Mouse (Mus musculus) Patski (cell line): ENCODE measurements around the gene Gm14137. TPM values are rescaled to one million over a fixed set of nuclear protein-coding genes. Genes with fewer than 3 reads are reported as not detected.
A peak's percentile ranks its signal among the peaks of the same experiment; 100 is the strongest.

Experiments
- ATAC-seq: fragments of 100-300 bp; one replicate; pipeline ENCODE4 v1.8.0; 2021
- CTCF ChIA-PET: fragments of 350-600 bp; sonication (Branson Sonifier 250); formaldehyde crosslinking; loops from one replicate; lab custom pipeline; 2022; ENCODE audit warnings: inconsistent platforms; lab: Charles Lee
- POLR2A ChIA-PET: fragments of 350-600 bp; sonication (Branson Sonifier 250); formaldehyde crosslinking; loops from one replicate; lab custom pipeline; 2022; ENCODE audit warnings: antibody characterized with exemption, inconsistent platforms; lab: Charles Lee
- DNase-seq: peaks from one replicate; pipeline ENCODE4 v3.0.0-alpha.2; 2011; ENCODE audit warnings: low read depth, low spot score
- H3K27me3 ChIP-seq: fragments of 371-371 bp; one replicate; pipeline ENCODE4 v1.5.1; 2021
- CTCF ChIP-seq: fragments of 100-300 bp; IDR thresholded peaks from one replicate; pipeline ENCODE4 v1.5.1; 2021
- in situ Hi-C: fragments of 300-500 bp; cut with MboI; formaldehyde crosslinking; loops from 3 replicates; pipeline ENCODE4 v1.11.1; 2018; ENCODE audit warnings: low pct_unique_long_range_greater_than_20kb, mixed read lengths
- polyA plus RNA-seq: library from polyadenylated mRNA; unstranded; gene quantifications from one replicate; pipeline ENCODE4 v1.2.3, GENCODE M21; 2021

Gm14137 gene
- 6.4 TPM for polyA plus RNA-seq

GRCm38 (mm10) chr2:119173991-119174651 is at the start of gene Gm14137:
Gm14137 (plus strand) TSS chr2:119174509.
- in situ Hi-C loops: no loop called here
- DNase-seq (peak; percentile 86), ATAC-seq (peak; percentile 78)
- no peaks in the 10 kb centered on the region for H3K27me3 ChIP-seq
- CTCF ChIA-PET: interaction anchor here (0.9 to 7.0 kb wide), 4 partner anchors 8 to 22 kb away, joined by 3 to 41 read pairs (median 4); no protein-coding TSS in a partner anchor
- TF ChIP-seq CTCF: no peak
- POLR2A ChIA-PET: interaction anchor here (1.4 kb wide), 1 partner anchor 10 kb away, joined by 3 read pairs; no protein-coding TSS in a partner anchor

- no peak for TF ChIP-seq CTCF
- H3K27me3 ChIP-seq: no peaks in the 10 kb centered on the region
- ATAC-seq: no peak
- CTCF ChIA-PET: interaction anchor here (1.5 to 2.5 kb wide), 3 partner anchors 8 to 53 kb away, joined by 3 to 6 read pairs (median 5); no protein-coding TSS in a partner anchor
- in situ Hi-C loops: no loop called here
- no peak for DNase-seq
- POLR2A ChIA-PET: no interaction called here
These were observed 37.9 kb upstream of the Gm14137 start for GRCm38 (mm10) chr2:119136346-119136898.

GRCm38 (mm10) chr2:119145199-119145598 is 29.1 kb upstream of the Gm14137 start:
- no peak for TF ChIP-seq CTCF
- no peak for ATAC-seq
- ChIA-PET POLR2A (no interaction called here), CTCF (interaction anchor here (0.7 to 1.7 kb wide), 3 partner anchors 40 to 44 kb away, joined by 3 to 6 read pairs (median 5); no protein-coding TSS in a partner anchor)
- H3K27me3 ChIP-seq: no peaks in the 10 kb centered on the region
- in situ Hi-C loops: no loop called here
- no peak for DNase-seq

- POLR2A ChIA-PET: no interaction called here
- H3K27me3 ChIP-seq: no peaks in the 10 kb centered on the region
- DNase-seq (no peak), ATAC-seq (no peak)
- TF ChIP-seq CTCF: no peak
- CTCF ChIA-PET: interaction anchor here (1.7 kb wide), 1 partner anchor 42 kb away, joined by 6 read pairs; no protein-coding TSS in a partner anchor
- in situ Hi-C loops: no loop called here
These were observed 27.9 kb upstream of the Gm14137 start for GRCm38 (mm10) chr2:119146435-119146834.

- ATAC-seq (no peak), DNase-seq (no peak)
- no peak for TF ChIP-seq CTCF
- in situ Hi-C loops: no loop called here
- H3K27me3 ChIP-seq: no peaks in the 10 kb centered on the region
- POLR2A ChIA-PET: interaction anchor here (2.4 kb wide), 1 partner anchor 9 kb away, joined by 7 read pairs; no protein-coding TSS in a partner anchor
- CTCF ChIA-PET: interaction anchor here (1.0 to 1.7 kb wide), 3 partner anchors 9 to 41 kb away, joined by 3 to 6 read pairs (median 4); no protein-coding TSS in a partner anchor
These were observed 27.1 kb upstream of the Gm14137 start for GRCm38 (mm10) chr2:119147160-119147678.

- in situ Hi-C loops: no loop called here
- no peak for TF ChIP-seq CTCF
- CTCF ChIA-PET: interaction anchor here (1.0 to 1.6 kb wide), 2 partner anchors 10 to 24 kb away, joined by 3 to 4 read pairs; no protein-coding TSS in a partner anchor
- POLR2A ChIA-PET: interaction anchor here (2.4 kb wide), 1 partner anchor 9 kb away, joined by 7 read pairs; no protein-coding TSS in a partner anchor
- no peaks in the 10 kb centered on the region for H3K27me3 ChIP-seq
- no peak for ATAC-seq
- DNase-seq: no peak
These were observed 26.5 kb upstream of the Gm14137 start for GRCm38 (mm10) chr2:119147775-119148174.

- in situ Hi-C loops: loop anchor here (5.0 kb wide), 1 partner anchor 35 kb away; no protein-coding TSS in a partner anchor
- no peaks in the 10 kb centered on the region for H3K27me3 ChIP-seq
- TF ChIP-seq CTCF: no peak
- no peak for ATAC-seq
- CTCF ChIA-PET: interaction anchor here (0.7 to 1.7 kb wide), 2 partner anchors 37 to 52 kb away, joined by 3 to 8 read pairs; no protein-coding TSS in a partner anchor
- POLR2A ChIA-PET: no interaction called here
- no peak for DNase-seq
These were observed 22.1 kb upstream of the Gm14137 start for GRCm38 (mm10) chr2:119152255-119152654.

GRCm38 (mm10) chr2:119154683-119155082 is 19.6 kb upstream of the Gm14137 start:
- ChIA-PET CTCF (interaction anchor here (0.8 to 2.5 kb wide), 5 partner anchors 11 to 40 kb away, joined by 3 to 11 read pairs (median 4); no protein-coding TSS in a partner anchor), POLR2A (interaction anchor here (0.7 kb wide), 1 partner anchor 114 kb away, joined by 5 read pairs; no protein-coding TSS in a partner anchor)
- in situ Hi-C loops: loop anchor here (5.0 kb wide), 1 partner anchor 33 kb away; no protein-coding TSS in a partner anchor
- ATAC-seq (no peak), DNase-seq (no peak)
- no peak for TF ChIP-seq CTCF
- no peaks in the 10 kb centered on the region for H3K27me3 ChIP-seq

- ATAC-seq (no peak), DNase-seq (no peak)
- no peak for TF ChIP-seq CTCF
- H3K27me3 ChIP-seq: no peaks in the 10 kb centered on the region
- CTCF ChIA-PET: interaction anchor here (1.3 to 2.5 kb wide), 3 partner anchors 31 to 41 kb away, joined by 3 to 11 read pairs (median 4); no protein-coding TSS in a partner anchor
- in situ Hi-C loops: no loop called here
- POLR2A ChIA-PET: no interaction called here
These were observed 18.9 kb upstream of the Gm14137 start for GRCm38 (mm10) chr2:119155388-119155787.

GRCm38 (mm10) chr2:119156081-119156680 is 18.1 kb upstream of the Gm14137 start:
- ATAC-seq (no peak), DNase-seq (no peak)
- TF ChIP-seq CTCF: no peak
- ChIA-PET POLR2A (no interaction called here), CTCF (interaction anchor here (2.5 kb wide), 1 partner anchor 33 kb away, joined by 11 read pairs; no protein-coding TSS in a partner anchor)
- no peaks in the 10 kb centered on the region for H3K27me3 ChIP-seq
- in situ Hi-C loops: no loop called here
